ENCODE assay signal across 16 mouse cellular contexts in the genomic region with DNA sequence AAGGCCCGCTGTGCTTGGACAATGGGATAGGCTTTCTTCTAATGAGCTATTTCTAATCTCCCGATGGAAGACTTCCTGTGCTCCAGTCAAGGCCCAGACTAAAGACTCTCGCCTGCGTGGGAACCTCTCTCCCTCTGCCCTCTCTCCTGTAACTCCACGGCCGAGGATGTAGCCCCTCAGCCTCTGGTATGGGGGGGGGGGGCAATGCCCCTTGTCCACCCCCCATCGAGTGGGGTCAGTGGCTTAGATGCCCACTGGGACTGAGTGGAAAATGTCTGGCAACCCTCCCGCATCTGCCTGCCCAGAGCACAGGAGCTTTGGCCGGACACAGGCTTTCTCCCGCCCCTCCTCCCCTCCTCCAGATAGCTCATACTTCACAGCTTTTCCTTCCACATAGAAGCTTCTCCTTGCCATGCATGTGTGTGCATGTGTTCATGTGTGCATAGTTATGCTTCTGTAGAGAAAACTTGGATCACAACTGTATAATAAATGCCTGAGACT. TPM values are rescaled to one million over a fixed set of nuclear protein-coding genes. Genes with fewer than 3 reads are reported as not detected.
DNase-seq lines count a peak whose midpoint lies in the region; ATAC-seq and TF ChIP-seq lines count a peak whose summit lies in the region.
"Had no signal": no experiment of that assay in that cellular context is flagged by ENCODE, and none has a peak within 500 bp of the region (broad histone marks: within the 10 kb centered on the region; RNA-seq: fewer than 3 reads in every experiment).

No protein-coding gene starts in this region.

- ATAC-seq in hindbrain, postnatal 0 days: no peak
- ATAC-seq in granulocyte monocyte progenitor cell, adult 5-6 weeks (replicated peaks; ENCODE audit: poor library complexity, severe bottlenecking): no peak
- ATAC-seq: midbrain, embryonic 16.5 days; Patski had no signal

- 75% methylated on average over 10 of the region's 10 CpGs for WGBS in hindbrain, embryonic 10.5 days
- 63% methylated on average over 10 of the region's 10 CpGs for WGBS in hindbrain, postnatal 0 days

- no peak overlapping the region for H3K9ac ChIP-seq in hindbrain, postnatal 0 days (replicated peaks; ENCODE audit: low read length)
- H3K9ac ChIP-seq: hindbrain, embryonic 15.5 days; neural tube, embryonic 12.5 days had no signal

- no peaks in the 10 kb centered on the region for H3K27me3 ChIP-seq in hindbrain, embryonic 10.5 days (ENCODE audit: insufficient read depth, poor library complexity, severe bottlenecking)
- no peaks in the 10 kb centered on the region for H3K27me3 ChIP-seq in hindbrain, postnatal 0 days (ENCODE audit: insufficient read depth, low read length)
- H3K27me3 ChIP-seq: CH12.LX; hindbrain, embryonic 15.5 days; neural tube, embryonic 12.5 days; Patski had no signal

- intact Hi-C loops in heart, postnatal 36 days (cut with DNase I): no loop called here

- peak; percentile 19 to 41 for DNase-seq in cerebellum, postnatal 10 days
- no peak for DNase-seq in cerebellum, adult 9-11 months
- no peak for DNase-seq in hindbrain, embryonic 10.5 days (ENCODE audit: low spot score)
- no peak for DNase-seq in hindbrain, postnatal 0 days (ENCODE audit: low spot score)
- DNase-seq in right cerebral cortex, postnatal 4 days: peak; percentile 11
- no peak for DNase-seq in right cerebral cortex, postnatal 25 days
- DNase-seq in heart, postnatal 36 days: peak; percentile 37 to 49
- DNase-seq: cerebellum, adult 8-10 months; embryo, embryonic 11 days; thymus, postnatal 4 days had no signal

- peaks cover 8% of the 10 kb centered on the region for H3K4me1 ChIP-seq in hindbrain, embryonic 10.5 days (replicated peaks)
- no peaks in the 10 kb centered on the region for H3K4me1 ChIP-seq in hindbrain, postnatal 0 days (ENCODE audit: insufficient read depth, low read length)
- H3K4me1 ChIP-seq: neural tube, embryonic 12.5 days had no signal

- H3K27ac ChIP-seq in hindbrain, embryonic 10.5 days: 0 out of 2 replicates have a peak overlapping the region, but pooled peaks have one; percentile 29
- H3K27ac ChIP-seq in hindbrain, postnatal 0 days: no peak overlapping the region
- H3K27ac ChIP-seq: hindbrain, embryonic 15.5 days; neural tube, embryonic 12.5 days had no signal

- H3K36me3 ChIP-seq in hindbrain, embryonic 10.5 days: no peaks in the 10 kb centered on the region
- H3K36me3 ChIP-seq in hindbrain, postnatal 0 days (ENCODE audit: insufficient read depth, low read length): no peaks in the 10 kb centered on the region
- H3K36me3 ChIP-seq: hindbrain, embryonic 15.5 days; neural tube, embryonic 12.5 days had no signal

- no peak for TF ChIP-seq CTCF in hindbrain, postnatal 0 days (IDR thresholded peaks at IDR 0.05; ENCODE audit: low read depth)

- no peak overlapping the region for H3K4me2 ChIP-seq in hindbrain, postnatal 0 days (ENCODE audit: low read depth, low read length)
- H3K4me2 ChIP-seq: hindbrain, embryonic 15.5 days; neural tube, embryonic 12.5 days had no signal

- H3K9me3 ChIP-seq in hindbrain, embryonic 10.5 days: no peaks in the 10 kb centered on the region
- H3K9me3 ChIP-seq in hindbrain, postnatal 0 days (ENCODE audit: low read length): no peaks in the 10 kb centered on the region
- H3K9me3 ChIP-seq: hindbrain, embryonic 15.5 days; neural tube, embryonic 12.5 days had no signal

- H3K4me3 ChIP-seq in hindbrain, embryonic 10.5 days: no peak overlapping the region
- no peak overlapping the region for H3K4me3 ChIP-seq in hindbrain, postnatal 0 days (ENCODE audit: low read length)
- H3K4me3 ChIP-seq: hindbrain, embryonic 15.5 days; neural tube, embryonic 12.5 days had no signal

RNA-seq across cellular contexts. Expression of gene Stxbp6, which starts 31.9 kb away (rescaled TPM):
- polyA plus RNA-seq in hindbrain, embryonic 10.5 days (2016; fragmentation: Nextera tagmentation; extraction: Ambion mirVana): 12.4 and 14.9 TPM in 2 replicates
- total RNA-seq in hindbrain, postnatal 0 days (2014; rRNA removed): 19.3 and 25.1 TPM in 2 replicates
- polyA plus RNA-seq in hindbrain, postnatal 0 days (2015; fragmentation: Nextera tagmentation; extraction: Ambion mirVana): 17.8 and 18.6 TPM in 2 replicates
- total RNA-seq in heart, postnatal 36 days (2021): 10 to 100 TPM; 10.3 to 11.7 TPM
- total RNA-seq in granulocyte monocyte progenitor cell, adult 5-6 weeks (2014; fragmentation: Nextera tagmentation): 8.3 and 18.3 TPM in 2 replicates
- 4.5 and 6.4 TPM in 2 replicates for total RNA-seq in granulocyte monocyte progenitor cell, adult 5-6 weeks (2017)
- total RNA-seq: CH12.LX had no signal

Comparison
In these comparisons a context has a peak if more than half of its experiments do, and no peak if none do; other contexts are left out.
1. DNase-seq: peak in cerebellum, postnatal 10 days (2 of 2), right cerebral cortex, postnatal 4 days (single experiment) and heart, postnatal 36 days (2 of 2); none in cerebellum, adult 9-11 months (single experiment), hindbrain, embryonic 10.5 days (single experiment), hindbrain, postnatal 0 days (single experiment) and right cerebral cortex, postnatal 25 days (single experiment).